Mouse (Mus musculus): ENCODE results near the gene Scgb1b20. TPM values are rescaled to one million over a fixed set of nuclear protein-coding genes. Genes with fewer than 3 reads are reported as not detected.

Gene Scgb1b20
- not detected for polyA plus RNA-seq (2014; fragmentation: Illumina TruSeq; extraction: RNeasy Lipid Tissue Mini Kit (QIAGEN cat#74804); ENCODE audit: low read depth, low replicate concordance)

DNA sequence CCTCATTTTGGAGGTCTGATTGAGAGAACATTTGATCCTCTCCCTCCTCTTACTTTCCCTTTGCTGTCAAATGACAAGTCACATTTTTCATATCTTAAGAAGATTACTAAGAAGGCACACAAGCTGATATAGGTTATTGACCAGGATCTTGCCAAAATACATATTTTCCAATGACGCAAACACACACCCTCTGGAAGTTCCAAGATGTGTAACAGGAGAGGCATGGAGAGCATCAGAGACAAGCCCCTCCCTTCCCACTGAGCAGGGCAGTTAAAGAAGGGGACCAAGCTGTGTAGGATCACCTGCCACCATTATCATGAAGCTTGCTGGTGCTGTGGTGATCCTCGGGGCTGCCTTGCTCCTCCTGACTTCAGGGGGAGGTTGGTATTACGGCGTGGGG, at the start of gene Scgb1b20:
Scgb1b20 (plus strand) TSS at position 301 of the 400 bp plus-strand sequence.

DNA sequence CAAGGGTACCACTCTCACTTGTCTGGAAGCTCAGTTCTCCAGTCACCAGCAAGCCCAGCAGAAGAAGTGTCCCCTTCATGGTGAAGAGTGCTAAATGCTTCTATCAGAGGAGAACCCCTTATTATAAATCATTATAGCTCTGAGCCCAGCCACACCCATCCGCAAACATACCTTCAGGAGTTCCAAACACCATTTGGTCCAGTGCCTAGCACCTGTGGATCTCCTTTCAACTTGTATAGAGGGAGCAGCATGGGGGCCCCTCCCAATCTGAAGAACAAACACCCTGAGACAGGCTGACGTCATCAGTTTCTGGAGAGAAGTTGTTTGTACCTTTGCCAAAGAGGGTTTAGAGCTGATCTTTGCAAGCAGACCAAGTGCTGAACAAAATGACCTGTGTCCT, 6.8 kb upstream of the Scgb1b20 start, which contains the start of gene Scgb2b20:
Scgb2b20 (minus strand) TSS at position 101 of the 400 bp plus-strand sequence.

Other genes with a start within 250 kb of the Scgb1b20 start
- not detected for gene Scgb2b18, start 199.4 kb upstream of the Scgb1b20 start, polyA plus RNA-seq (2014; fragmentation: Illumina TruSeq; extraction: RNeasy Lipid Tissue Mini Kit (QIAGEN cat#74804); ENCODE audit: low read depth, low replicate concordance)
- not detected for gene Scgb1b18, start 187.7 kb upstream of the Scgb1b20 start, polyA plus RNA-seq (2014; fragmentation: Illumina TruSeq; extraction: RNeasy Lipid Tissue Mini Kit (QIAGEN cat#74804); ENCODE audit: low read depth, low replicate concordance)
- not detected for gene Scgb2b19, start 92.9 kb upstream of the Scgb1b20 start, polyA plus RNA-seq (2014; fragmentation: Illumina TruSeq; extraction: RNeasy Lipid Tissue Mini Kit (QIAGEN cat#74804); ENCODE audit: low read depth, low replicate concordance)
- gene Scgb1b19, start 85.9 kb upstream of the Scgb1b20 start, polyA plus RNA-seq (2014; fragmentation: Illumina TruSeq; extraction: RNeasy Lipid Tissue Mini Kit (QIAGEN cat#74804); ENCODE audit: low read depth, low replicate concordance): not detected
- not detected for gene Scgb2b20, start 6.9 kb upstream of the Scgb1b20 start, polyA plus RNA-seq (2014; fragmentation: Illumina TruSeq; extraction: RNeasy Lipid Tissue Mini Kit (QIAGEN cat#74804); ENCODE audit: low read depth, low replicate concordance)
- gene Scgb2b21, start 147.2 kb downstream of the Scgb1b20 start, polyA plus RNA-seq (2014; fragmentation: Illumina TruSeq; extraction: RNeasy Lipid Tissue Mini Kit (QIAGEN cat#74804); ENCODE audit: low read depth, low replicate concordance): not detected